Mouse (Mus musculus) testis, adult 10 weeks (tissue): ENCODE data around the gene Slco6d1. TPM values are rescaled to one million over a fixed set of nuclear protein-coding genes. Genes with fewer than 3 reads are reported as not detected.

Experiments used
- polyA plus RNA-seq: library from polyadenylated mRNA; stranded (reverse); fragments of 350-450 nt; fragmentation: Illumina TruSeq; extraction: RNeasy Lipid Tissue Mini Kit (QIAGEN cat#74804); gene quantifications from one replicate; pipeline ENCODE4 v1.2.3, GENCODE M21; 2014; ENCODE audit warnings: low read depth, low replicate concordance

Slco6d1 gene
- polyA plus RNA-seq = 184 TPM

DNA sequence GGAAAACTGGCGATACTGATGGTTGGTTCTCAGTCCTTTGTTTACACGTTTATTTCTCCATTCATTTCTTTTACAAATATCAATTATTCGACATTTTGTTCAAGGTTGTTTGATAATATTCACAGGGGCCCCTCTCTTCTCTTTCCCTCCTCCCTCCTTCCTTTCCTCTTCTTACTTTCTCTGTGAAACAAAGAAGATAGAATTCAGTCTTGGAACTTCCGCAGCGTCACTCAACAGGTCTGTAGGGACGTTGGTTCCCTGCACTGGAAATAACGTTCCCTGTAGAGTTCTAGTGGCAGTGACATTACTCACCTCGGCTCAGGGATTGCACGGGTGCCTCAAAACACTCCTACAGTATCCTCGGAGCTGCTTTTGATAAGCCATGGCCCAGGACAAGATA is at the start of gene Slco6d1:
Gene Slco6d1, plus strand, starts transcription at position 301 of the 400 bp plus-strand sequence.

